Mouse (Mus musculus): ENCODE data around the gene Adamts13.

Adamts13 gene

DNA sequence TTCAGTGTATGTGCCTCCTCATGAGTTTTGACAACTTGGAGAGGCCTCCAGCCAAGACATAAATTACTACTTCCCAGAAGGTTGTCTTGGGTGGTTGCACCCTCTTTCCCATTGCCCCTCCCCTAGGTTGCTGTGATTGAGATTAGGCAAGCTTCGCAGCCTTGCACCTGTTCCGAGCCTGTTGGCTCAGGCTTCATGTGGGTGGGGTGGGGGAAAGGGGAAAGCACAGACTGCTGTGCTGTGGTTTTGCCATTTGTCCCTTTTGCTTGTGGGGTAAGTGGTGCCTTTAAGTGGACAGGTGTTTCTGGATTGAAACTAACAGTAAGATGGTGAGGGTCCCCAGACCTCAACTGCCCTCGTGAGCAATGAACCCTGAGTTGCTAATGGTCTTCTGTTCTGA, 62.8 kb downstream of the Adamts13 start:
- peak in 1 of 2 experiments; percentile 39 for DNase-seq (ENCODE audit: low spot score in 2 of 2)

DNA sequence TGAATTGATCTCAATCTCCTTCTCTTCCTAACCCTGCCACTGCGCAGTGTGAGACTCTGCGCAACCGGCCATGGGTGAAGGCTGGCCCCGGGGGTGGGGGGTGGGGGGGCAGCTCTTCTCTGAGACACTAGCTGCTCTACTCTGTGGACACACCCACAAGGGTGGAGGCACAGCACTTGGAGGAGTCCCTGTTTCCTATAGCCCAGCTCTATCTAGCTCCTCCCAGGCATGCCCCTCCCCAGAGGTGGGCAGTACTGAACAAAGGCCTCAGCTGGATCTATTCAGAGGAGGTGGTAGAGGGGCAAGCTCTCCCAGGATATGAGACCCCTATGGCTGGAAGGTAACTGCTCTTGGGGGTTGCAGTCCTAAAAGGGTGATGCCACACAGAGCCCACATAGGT, 63.8 kb downstream of the Adamts13 start:
- DNase-seq (ENCODE audit: low spot score in 2 of 2), result no peak

DNA sequence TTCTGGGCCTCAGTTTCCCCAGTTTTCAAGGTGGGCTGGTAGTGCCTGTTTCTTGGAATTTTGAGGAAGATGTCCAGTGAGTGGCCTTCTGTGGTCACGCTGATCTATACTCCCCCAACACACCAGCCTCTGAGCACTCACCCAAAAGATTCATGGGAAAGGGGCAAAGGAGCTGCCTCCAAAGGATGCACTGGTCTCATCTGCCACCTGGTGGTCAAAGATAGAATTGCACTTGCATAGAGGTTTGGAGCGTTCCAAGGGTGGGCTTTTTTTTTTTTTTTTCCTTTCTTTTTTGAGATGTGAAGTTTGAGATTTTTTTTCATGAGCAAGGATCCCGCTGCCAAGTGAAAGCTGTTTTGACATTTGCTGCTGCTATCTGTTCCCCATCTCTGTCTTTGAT, 65.4 kb downstream of the Adamts13 start:
- DNase-seq (ENCODE audit: low spot score in 2 of 2), result peak in 1 of 2 experiments; percentile 40

DNA sequence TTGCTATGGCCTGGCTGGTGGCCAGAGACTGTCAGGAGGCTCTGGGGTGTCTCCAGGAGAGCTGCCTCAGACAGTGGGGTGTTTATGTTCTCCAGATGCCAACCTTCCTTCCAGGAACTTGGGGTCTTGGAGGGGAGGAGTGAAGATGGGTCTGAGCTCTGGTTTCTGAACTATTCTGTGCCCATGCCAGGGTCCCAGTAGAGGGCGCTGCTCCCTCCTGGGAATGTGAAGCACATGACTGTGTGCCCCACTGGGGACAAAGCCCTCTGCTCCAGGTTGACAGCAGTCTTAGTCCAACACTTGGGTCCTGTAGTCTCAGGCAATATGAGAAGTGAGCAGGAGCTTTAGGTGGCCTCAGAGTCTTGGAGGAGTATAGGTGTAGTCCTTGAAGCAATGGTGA, 66.1 kb downstream of the Adamts13 start:
- DNase-seq (ENCODE audit: low spot score in 2 of 2), result no peak

DNA sequence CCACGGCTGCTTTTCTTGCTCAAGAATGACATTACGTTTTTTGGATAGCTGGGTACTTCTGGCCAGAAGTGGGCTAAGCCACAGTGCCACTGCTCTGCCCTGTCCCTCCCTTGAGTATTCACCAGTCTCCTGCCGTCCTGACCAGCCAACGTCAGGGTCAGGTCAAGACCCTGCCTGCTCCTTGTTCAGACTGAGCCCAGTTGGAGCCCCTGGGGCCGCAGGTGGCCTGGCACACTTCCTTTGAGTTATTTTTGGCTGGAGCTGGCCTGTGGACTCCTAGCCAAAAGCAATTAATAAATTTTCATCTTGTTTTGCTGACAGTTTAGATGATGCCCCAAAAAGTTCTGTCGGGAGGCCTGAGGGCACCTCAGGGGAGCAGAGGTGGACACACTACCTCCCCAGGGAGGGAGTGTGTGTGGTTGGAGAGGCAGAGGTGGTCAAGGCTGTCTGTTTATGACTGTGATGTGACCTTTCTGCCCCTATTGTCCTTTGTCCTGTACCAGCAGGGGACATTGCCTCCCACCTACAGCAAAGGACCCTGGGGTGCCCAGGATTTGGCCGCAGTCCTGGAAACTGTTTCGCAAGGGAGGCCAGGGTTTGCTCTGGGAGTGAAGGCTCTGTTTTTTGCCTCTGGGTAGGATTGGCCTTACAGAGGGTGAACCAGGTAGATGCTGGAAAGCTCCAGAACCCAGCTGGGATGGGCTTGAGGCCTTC, 69.1 kb downstream of the Adamts13 start:
- no peak for DNase-seq (ENCODE audit: low spot score in 2 of 2)

DNA sequence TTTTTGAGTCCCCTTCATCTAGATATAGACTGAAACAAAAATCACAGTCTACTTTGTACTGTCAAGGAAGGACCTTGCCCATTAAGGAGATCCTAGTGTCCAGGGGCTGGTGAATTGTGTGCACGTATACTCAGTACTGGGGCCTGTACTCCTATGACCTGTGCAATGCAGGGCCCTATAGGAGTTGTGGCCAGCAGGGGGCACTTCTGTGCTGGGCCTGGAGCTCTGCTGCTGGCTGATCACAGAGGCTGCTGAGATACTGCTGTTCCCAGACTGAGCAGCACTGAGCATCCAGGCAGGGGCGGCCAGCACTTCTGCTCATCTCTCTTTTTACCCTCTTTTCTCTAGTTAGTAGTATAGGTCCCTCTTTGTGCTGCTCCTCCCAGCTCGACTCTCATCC, 70.2 kb downstream of the Adamts13 start:
- peak; percentile 46 to 68 for DNase-seq (ENCODE audit: low spot score in 2 of 2)

DNA sequence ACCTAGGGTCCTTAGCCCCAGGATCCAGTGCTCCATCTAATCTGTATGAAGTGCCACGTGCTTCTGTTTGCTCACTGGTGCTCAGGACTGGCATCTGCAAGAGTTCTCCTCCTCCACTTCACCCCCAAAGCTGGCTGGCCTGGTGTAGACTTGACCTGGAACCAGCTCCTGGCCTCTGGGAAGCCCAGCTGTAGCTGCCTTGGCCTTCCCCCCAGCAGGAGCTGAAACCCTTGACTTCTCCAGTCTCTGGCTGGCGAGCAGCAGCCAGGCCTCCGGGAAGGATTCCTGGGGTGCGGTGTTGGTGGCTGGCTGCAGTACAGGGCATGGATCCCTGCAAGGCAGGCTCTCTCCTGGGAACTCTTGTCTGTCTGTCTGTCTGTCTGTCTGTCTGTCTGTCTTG, 71.0 kb downstream of the Adamts13 start:
- no peak for DNase-seq (ENCODE audit: low spot score in 2 of 2)

DNA sequence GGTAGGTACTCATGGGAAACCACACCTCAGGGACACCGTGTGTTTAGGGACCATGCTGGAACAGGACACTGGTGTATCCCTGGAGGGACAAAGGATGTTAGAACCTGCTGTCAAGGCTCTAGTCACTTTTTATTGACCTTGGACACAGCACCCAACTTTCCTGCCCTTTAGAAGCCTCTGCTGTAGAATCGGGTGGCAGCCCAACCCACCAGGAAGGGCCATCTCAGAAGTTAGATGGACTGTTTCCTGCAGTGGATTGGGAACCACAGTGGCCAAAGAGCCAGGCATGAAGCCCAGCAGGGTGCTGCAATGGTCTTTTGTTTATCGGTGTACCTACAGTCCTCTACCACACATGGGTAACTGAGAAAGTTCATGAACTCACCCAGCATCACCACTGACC, 71.4 kb downstream of the Adamts13 start:
- DNase-seq (ENCODE audit: low spot score in 2 of 2), result no peak

DNA sequence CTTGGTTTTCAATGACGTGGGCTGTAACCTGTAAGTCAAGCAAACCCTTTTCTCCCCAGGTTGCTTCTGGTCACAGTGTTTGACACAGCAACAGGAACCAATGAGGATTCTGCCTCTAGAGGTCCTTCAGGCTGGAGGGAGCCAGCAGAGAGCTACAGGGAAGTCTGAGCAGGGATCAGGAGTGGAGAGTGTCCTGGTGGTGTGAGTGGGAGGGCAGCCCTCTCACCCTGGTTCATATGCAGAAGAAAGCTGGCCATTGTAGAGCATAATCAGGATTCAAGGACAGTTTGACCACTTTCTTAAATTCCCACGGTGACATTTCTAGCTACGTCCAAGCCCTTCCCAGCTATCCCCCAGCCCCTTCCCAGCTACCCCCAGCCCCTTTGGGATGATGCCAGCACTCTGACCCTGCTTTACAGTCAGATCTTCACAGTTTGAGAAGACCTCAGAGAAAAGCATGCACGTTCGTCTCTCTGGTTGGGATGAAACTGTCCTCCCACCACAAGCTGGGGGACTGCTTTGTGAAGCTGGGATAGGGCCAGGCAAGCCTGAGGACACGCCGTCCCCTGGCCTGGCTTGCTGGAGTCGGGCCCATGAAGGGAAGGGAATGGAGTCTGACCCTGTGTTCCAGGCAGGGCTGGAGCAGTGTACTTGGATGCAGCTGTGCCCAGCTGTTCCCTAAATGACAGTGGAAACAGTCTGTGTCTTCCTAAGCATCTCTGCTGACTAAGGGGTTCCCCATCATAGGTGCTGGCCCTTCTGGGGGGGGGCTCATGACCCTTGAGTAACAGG, 73.0 kb downstream of the Adamts13 start:
- peak in 1 of 2 experiments; percentile 62 for DNase-seq (ENCODE audit: low spot score in 2 of 2)

DNA sequence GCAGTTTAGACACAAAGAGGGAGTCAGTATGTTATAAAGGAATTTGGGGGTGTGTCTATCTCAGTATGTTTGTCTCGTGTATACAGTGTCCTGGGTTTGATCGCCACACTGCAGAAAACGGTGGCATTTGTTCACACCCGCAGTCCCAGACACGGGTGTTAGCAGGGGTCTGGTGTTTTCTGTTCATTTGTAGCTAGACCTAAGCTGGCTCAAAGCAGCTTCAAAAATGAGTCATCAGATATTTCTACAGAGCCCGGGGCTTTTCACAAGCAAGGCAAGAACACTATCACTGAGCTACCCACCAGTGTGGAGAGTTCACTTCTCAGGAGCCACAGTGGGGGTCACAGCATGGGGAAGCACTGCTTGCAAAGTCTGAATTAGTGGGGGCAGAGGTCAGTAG, 76.2 kb downstream of the Adamts13 start:
- DNase-seq (ENCODE audit: low spot score in 2 of 2), result no peak

DNA sequence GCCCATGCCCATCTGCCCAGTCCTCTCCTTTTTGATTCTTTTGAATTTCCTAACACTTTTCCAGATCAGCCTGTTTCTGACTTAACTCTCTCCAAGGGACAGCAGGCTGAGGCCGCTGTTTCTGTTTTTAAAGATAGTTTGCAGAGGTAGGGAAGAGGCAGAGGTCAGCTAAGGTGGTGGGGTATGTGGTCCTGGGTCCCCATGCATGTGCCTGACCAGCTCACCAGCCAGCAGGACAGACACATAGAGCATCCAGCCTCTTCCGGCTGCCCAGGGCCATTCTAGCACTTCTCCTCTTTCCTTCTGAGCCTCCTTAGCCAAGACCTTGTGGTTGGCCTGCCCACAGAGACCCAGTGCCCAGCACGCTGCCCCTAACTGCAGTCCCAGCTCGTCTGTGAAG, 85.0 kb downstream of the Adamts13 start:
- DNase-seq (ENCODE audit: low spot score in 2 of 2), result no peak

DNA sequence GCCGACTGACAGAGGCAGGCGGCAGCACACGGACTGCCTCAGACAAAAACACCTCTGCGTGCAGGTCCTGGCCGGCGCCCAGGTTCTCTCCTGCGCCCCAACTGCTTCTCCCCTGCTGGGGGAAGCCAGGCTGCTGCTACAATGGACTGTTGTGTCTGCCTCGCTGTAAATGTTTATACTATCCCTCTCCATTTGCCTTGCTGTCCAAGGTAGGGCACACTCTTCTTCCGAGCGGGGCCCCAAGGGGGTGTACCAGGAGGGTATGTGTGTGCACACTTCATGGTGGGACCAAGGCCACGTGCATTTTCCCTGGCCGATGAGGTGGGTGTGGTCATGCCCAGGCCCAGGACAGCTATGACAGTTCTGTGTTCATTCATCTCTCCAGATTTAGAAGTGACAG, 85.5 kb downstream of the Adamts13 start:
- DNase-seq (ENCODE audit: low spot score in 2 of 2), result no peak

DNA sequence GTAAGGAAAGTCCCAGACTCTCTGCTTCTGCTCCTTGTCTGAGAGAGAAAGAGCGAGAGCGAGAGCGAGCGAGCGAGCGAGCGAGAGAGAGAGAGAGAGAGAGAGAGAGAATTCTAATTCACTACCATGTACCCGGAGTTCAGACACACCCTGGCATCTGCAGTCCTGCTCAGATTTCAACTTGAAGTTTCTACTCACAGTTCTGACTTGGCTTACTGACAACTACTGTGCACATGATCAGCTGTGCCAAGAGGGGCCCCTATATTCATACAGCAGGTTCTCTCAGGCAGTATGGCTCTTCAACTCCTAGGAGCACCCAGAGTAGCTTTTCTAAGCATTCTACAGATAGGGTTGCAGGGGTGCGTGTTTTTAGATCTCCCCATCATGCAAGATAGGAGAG, 86.0 kb downstream of the Adamts13 start:
- no peak for DNase-seq (ENCODE audit: low spot score in 2 of 2)
